Mouse (Mus musculus) neural tube, embryonic 14.5 days (tissue): ENCODE results near the gene Sorbs2. TPM values are rescaled to one million over a fixed set of nuclear protein-coding genes. Genes with fewer than 3 reads are reported as not detected.

ENCODE experiments used
- ATAC-seq: fragments of 200-750 bp; cut with Nextera tagmentation; 2 replicates; pipeline ENCODE4 v1.8.0; 2017; ENCODE audit warnings: low read depth, mild to moderate bottlenecking, moderate TSS enrichment, moderate library complexity
- H3K27ac ChIP-seq: fragments of 300-500 bp; sonication (generic); 2 replicates; pipeline ENCODE4 v1.5.1; 2014; ENCODE audit warnings: low read depth, mild to moderate bottlenecking, control low read depth, low read length, moderate library complexity, mixed read lengths
- H3K27me3 ChIP-seq: fragments of 300-500 bp; sonication (generic); 2 replicates; pipeline ENCODE4 v1.6.1; 2014; ENCODE audit warnings: low read length; ENCODE audit not compliant: control insufficient read depth, insufficient read depth
- H3K36me3 ChIP-seq: fragments of 300-500 bp; sonication (generic); 2 replicates; pipeline ENCODE4 v1.6.1; 2014; ENCODE audit warnings: low read length, mixed read lengths; ENCODE audit not compliant: control insufficient read depth, insufficient read depth
- H3K4me1 ChIP-seq: fragments of 300-500 bp; sonication (generic); 2 replicates; pipeline ENCODE4 v1.6.1; 2014; ENCODE audit warnings: low read length; ENCODE audit not compliant: control insufficient read depth, insufficient read depth
- H3K4me2 ChIP-seq: fragments of 300-500 bp; sonication (generic); 2 replicates; pipeline ENCODE4 v1.6.1; 2014; ENCODE audit warnings: mild to moderate bottlenecking, low read depth, low read length, control low read depth
- H3K4me3 ChIP-seq: fragments of 300-500 bp; sonication (generic); 2 replicates; pipeline ENCODE4 v1.5.1; 2014; ENCODE audit warnings: low read depth, low read length, control low read depth, mixed read lengths
- H3K9ac ChIP-seq: fragments of 300-500 bp; sonication (generic); replicated peaks from 2 replicates; pipeline ENCODE4 v1.6.1; 2014; ENCODE audit warnings: low read depth, mild to moderate bottlenecking, control low read depth, low read length, mixed read lengths
- H3K9me3 ChIP-seq: fragments of 300-500 bp; sonication (generic); 2 replicates; pipeline ENCODE4 v1.6.1; 2016; ENCODE audit warnings: low read length; ENCODE audit not compliant: control insufficient read depth
- WGBS: fragments of 180-500 bp; shearing (Covaris S2); extraction: QIAGEN DNeasy Blood & Tissue Kit; methylation state at CpG from one replicate; pipeline ENCODE4 v1.1.7; 2014; 5-methylcytosine and 5-hydroxymethylcytosine counted together
- polyA plus RNA-seq: library from polyadenylated mRNA; unstranded; fragments of >200 nt; fragmentation: Nextera tagmentation; extraction: Ambion mirVana; gene quantifications from 2 replicates; pipeline ENCODE4 v1.2.1, GENCODE M21; 2014

Gene Sorbs2
- polyA plus RNA-seq, 1 experiment from 2014 or later, result 83.2 TPM

GRCm38 (mm10) chr8:45626406-45626805, 118.8 kb downstream of the Sorbs2 start:
- Histone ChIP-seq H3K4me2 (no peak overlapping the region), H3K4me3 (no peak overlapping the region), H3K9me3 (no peaks in the 10 kb centered on the region), H3K27me3 (no peaks in the 10 kb centered on the region), H3K9ac (no peak overlapping the region), H3K4me1 (peaks cover 12% of the 10 kb centered on the region), H3K27ac (no peak overlapping the region), H3K36me3 (no peaks in the 10 kb centered on the region)
- ATAC-seq, result no peak
- 58% methylated on average over 5 of the region's 5 CpGs for WGBS

- ATAC-seq, result peak; percentile 96
- Histone ChIP-seq H3K27me3 (no peaks in the 10 kb centered on the region), H3K4me2 (peak overlapping the region; percentile 83), H3K9ac (peak overlapping the region; percentile 74), H3K27ac (peak overlapping the region; percentile 95), H3K4me3 (peak overlapping the region; percentile 62), H3K4me1 (peaks cover 12% of the 10 kb centered on the region), H3K36me3 (no peaks in the 10 kb centered on the region), H3K9me3 (no peaks in the 10 kb centered on the region)
- WGBS, result 1% methylated on average over 28 of the region's 28 CpGs
Observed at GRCm38 (mm10) chr8:45627246-45628241, 120.0 kb downstream of the Sorbs2 start.

- Histone ChIP-seq H3K4me2 (peak overlapping the region; percentile 83), H3K27me3 (no peaks in the 10 kb centered on the region), H3K27ac (peak overlapping the region; percentile 95), H3K4me1 (peaks cover 12% of the 10 kb centered on the region), H3K36me3 (no peaks in the 10 kb centered on the region), H3K9me3 (no peaks in the 10 kb centered on the region), H3K4me3 (peak overlapping the region; percentile 62), H3K9ac (peak overlapping the region; percentile 32; the same call in 1 of the 2 replicates)
- 26% methylated on average over 9 of the region's 9 CpGs for WGBS
- ATAC-seq, result 0 out of 2 replicates have a peak, but pooled peaks have one; percentile 15
Observed at GRCm38 (mm10) chr8:45628421-45629065, 121.0 kb downstream of the Sorbs2 start.

GRCm38 (mm10) chr8:45629066-45629430, 121.5 kb downstream of the Sorbs2 start:
- peaks cover 12% of the 10 kb centered on the region for H3K4me1 ChIP-seq
- peak overlapping the region; percentile 32; the same call in 1 of the 2 replicates for H3K9ac ChIP-seq
- H3K36me3 ChIP-seq, result no peaks in the 10 kb centered on the region
- 51% methylated on average over 8 of the region's 8 CpGs for WGBS
- no peak for ATAC-seq
- H3K4me3 ChIP-seq, result peak overlapping the region; percentile 62
- H3K4me2 ChIP-seq, result peak overlapping the region; percentile 83
- no peak overlapping the region for H3K27ac ChIP-seq
- H3K9me3 ChIP-seq, result no peaks in the 10 kb centered on the region
- no peaks in the 10 kb centered on the region for H3K27me3 ChIP-seq

GRCm38 (mm10) chr8:45631023-45631422, 123.4 kb downstream of the Sorbs2 start:
- WGBS, result 69% methylated on average over 8 of the region's 8 CpGs
- Histone ChIP-seq H3K4me1 (peaks cover 12% of the 10 kb centered on the region), H3K36me3 (no peaks in the 10 kb centered on the region), H3K9me3 (no peaks in the 10 kb centered on the region), H3K4me3 (no peak overlapping the region), H3K27me3 (no peaks in the 10 kb centered on the region), H3K27ac (no peak overlapping the region), H3K9ac (no peak overlapping the region), H3K4me2 (no peak overlapping the region)
- ATAC-seq, result no peak

GRCm38 (mm10) chr8:45635155-45635554, 127.6 kb downstream of the Sorbs2 start:
- Histone ChIP-seq H3K9me3 (no peaks in the 10 kb centered on the region), H3K4me2 (no peak overlapping the region), H3K4me3 (no peak overlapping the region), H3K4me1 (0 out of 2 replicates have a peak, but pooled peaks cover 1% of the 10 kb centered on the region), H3K36me3 (no peaks in the 10 kb centered on the region), H3K27ac (no peak overlapping the region), H3K9ac (no peak overlapping the region), H3K27me3 (no peaks in the 10 kb centered on the region)
- WGBS, result 73% methylated on average over 6 of the region's 6 CpGs
- no peak for ATAC-seq

GRCm38 (mm10) chr8:45637745-45638144, 130.2 kb downstream of the Sorbs2 start:
- Histone ChIP-seq H3K4me2 (no peak overlapping the region), H3K9me3 (no peaks in the 10 kb centered on the region), H3K9ac (no peak overlapping the region), H3K27ac (no peak overlapping the region), H3K36me3 (no peaks in the 10 kb centered on the region), H3K4me1 (no peaks in the 10 kb centered on the region), H3K4me3 (no peak overlapping the region), H3K27me3 (no peaks in the 10 kb centered on the region)
- WGBS, result 96% methylated on average over 1 of the region's 1 CpGs
- ATAC-seq, result no peak

- H3K27me3 ChIP-seq, result no peaks in the 10 kb centered on the region
- H3K4me1 ChIP-seq, result no peaks in the 10 kb centered on the region
- no peak overlapping the region for H3K4me3 ChIP-seq
- no peak overlapping the region for H3K27ac ChIP-seq
- no peak overlapping the region for H3K9ac ChIP-seq
- H3K36me3 ChIP-seq, result no peaks in the 10 kb centered on the region
- ATAC-seq, result no peak
- H3K9me3 ChIP-seq, result no peaks in the 10 kb centered on the region
- H3K4me2 ChIP-seq, result no peak overlapping the region
Observed at GRCm38 (mm10) chr8:45639444-45639843, 131.9 kb downstream of the Sorbs2 start.

GRCm38 (mm10) chr8:45644651-45645050, 137.1 kb downstream of the Sorbs2 start:
- no peaks in the 10 kb centered on the region for H3K4me1 ChIP-seq
- no peak overlapping the region for H3K4me3 ChIP-seq
- H3K4me2 ChIP-seq, result no peak overlapping the region
- no peak overlapping the region for H3K27ac ChIP-seq
- H3K27me3 ChIP-seq, result no peaks in the 10 kb centered on the region
- no peaks in the 10 kb centered on the region for H3K36me3 ChIP-seq
- ATAC-seq, result no peak
- 62% methylated on average over 2 of the region's 2 CpGs for WGBS
- no peak overlapping the region for H3K9ac ChIP-seq
- no peaks in the 10 kb centered on the region for H3K9me3 ChIP-seq
